Mouse (Mus musculus): ENCODE measurements around the gene Fbh1.

DNA sequence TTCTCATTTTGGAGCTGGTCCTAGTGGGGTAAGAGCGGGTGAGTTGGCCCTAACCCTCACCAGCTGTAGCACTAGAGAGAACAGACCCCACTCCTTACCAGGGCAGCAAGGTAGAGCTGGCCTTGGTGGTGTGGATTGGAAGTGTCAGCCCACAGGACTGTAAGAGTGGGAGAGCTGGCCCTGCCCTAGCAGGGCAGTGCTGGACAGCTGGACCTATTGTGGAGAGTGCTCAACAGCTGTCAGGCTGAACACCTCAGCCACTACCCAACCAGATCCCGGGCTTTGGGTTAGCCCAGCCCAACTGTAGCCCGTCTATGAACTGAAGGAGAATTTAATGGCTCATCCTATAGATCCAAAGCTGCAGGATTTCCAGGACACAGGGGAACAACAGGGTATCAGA, 38.6 kb downstream of the Fbh1 start:
- TF ChIP-seq POLR2A (IDR thresholded peaks at IDR 0.05; ENCODE audit: borderline replicate concordance, extremely low read depth, low read depth, low read length) (no peak), CTCF (IDR thresholded peaks at IDR 0.05; ENCODE audit: insufficient read depth, low read length) (no peak)
